Comparison of ENCODE assay signal across 21 mouse cellular contexts in genomic region chr9:72390321-72391077, GRCm38 (mm10). TPM values are rescaled to one million over a fixed set of nuclear protein-coding genes. Genes with fewer than 3 reads are reported as not detected.
A peak's percentile ranks its signal among the peaks of the same experiment; 100 is the strongest.
DNase-seq lines count a peak whose midpoint lies in the region; ATAC-seq lines count a peak whose summit lies in the region.
"Had no signal": no experiment of that assay in that cellular context is flagged by ENCODE, and none has a peak within 500 bp of the region (broad histone marks: within the 10 kb centered on the region; RNA-seq: fewer than 3 reads in every experiment).

No protein-coding gene starts in this region.

- no peaks in the 10 kb centered on the region for H3K27me3 ChIP-seq in neural tube, embryonic 13.5 days
- no peaks in the 10 kb centered on the region for H3K27me3 ChIP-seq in embryonic facial prominence, embryonic 15.5 days
- H3K27me3 ChIP-seq in forebrain, embryonic 11.5 days (ENCODE audit: control insufficient read depth, insufficient read depth, low read length), result no peaks in the 10 kb centered on the region
- H3K27me3 ChIP-seq: CH12.LX; embryonic facial prominence, embryonic 13.5 days; forebrain, embryonic 12.5 days; heart, embryonic 13.5 days; neural tube, embryonic 15.5 days; stomach, embryonic 15.5 days had no signal

- H3K4me2 ChIP-seq in neural tube, embryonic 13.5 days, result no peak overlapping the region
- no peak overlapping the region for H3K4me2 ChIP-seq in embryonic facial prominence, embryonic 15.5 days (replicated peaks)
- H3K4me2 ChIP-seq in forebrain, embryonic 11.5 days (ENCODE audit: low read depth, low read length, severe bottlenecking), result no peak overlapping the region
- H3K4me2 ChIP-seq: embryonic facial prominence, embryonic 13.5 days; forebrain, embryonic 12.5 days; heart, embryonic 13.5 days; stomach, embryonic 15.5 days had no signal

- H3K27ac ChIP-seq in neural tube, embryonic 13.5 days (replicated peaks), result 0 out of 2 replicates have a peak overlapping the region, but pooled peaks have one; percentile 10
- H3K27ac ChIP-seq in embryonic facial prominence, embryonic 15.5 days (replicated peaks), result no peak overlapping the region
- H3K27ac ChIP-seq in forebrain, embryonic 11.5 days (ENCODE audit: low read depth, low read length), result no peak overlapping the region
- H3K27ac ChIP-seq: embryonic facial prominence, embryonic 13.5 days; forebrain, embryonic 12.5 days; heart, embryonic 13.5 days; hindbrain, postnatal 0 days; neural tube, embryonic 15.5 days; stomach, embryonic 15.5 days had no signal

- no peak for DNase-seq in neural tube, embryonic 10.5 days (ENCODE audit: extremely low spot score, low spot score)
- DNase-seq in thymus, adult 18-20 months, result peak; percentile 90 to 95
- DNase-seq in forebrain, embryonic 11.5 days (ENCODE audit: low spot score), result no peak
- DNase-seq in frontal cortex, postnatal 10 days (ENCODE audit: low spot score in 2 of 2), result no peak
- DNase-seq: adrenal gland, adult 8-10 months; cerebellum, adult 18-20 months; kidney, adult 8-10 months; kidney, postnatal 25 days; layer of hippocampus, adult 9-11 months; lung, postnatal 14 days; spleen, adult 18-20 months had no signal

- H3K4me3 ChIP-seq in neural tube, embryonic 13.5 days, result no peak overlapping the region
- no peak overlapping the region for H3K4me3 ChIP-seq in embryonic facial prominence, embryonic 15.5 days (replicated peaks)
- no peak overlapping the region for H3K4me3 ChIP-seq in forebrain, embryonic 11.5 days (ENCODE audit: low read depth, low read length)
- H3K4me3 ChIP-seq: embryonic facial prominence, embryonic 13.5 days; forebrain, embryonic 12.5 days; heart, embryonic 13.5 days; neural tube, embryonic 15.5 days; stomach, embryonic 15.5 days had no signal

- H3K9me3 ChIP-seq in neural tube, embryonic 13.5 days, result no peaks in the 10 kb centered on the region
- no peaks in the 10 kb centered on the region for H3K9me3 ChIP-seq in embryonic facial prominence, embryonic 15.5 days (replicated peaks)
- no peaks in the 10 kb centered on the region for H3K9me3 ChIP-seq in forebrain, embryonic 11.5 days (ENCODE audit: control insufficient read depth, low read length)
- H3K9me3 ChIP-seq: embryonic facial prominence, embryonic 13.5 days; forebrain, embryonic 12.5 days; heart, embryonic 13.5 days; neural tube, embryonic 15.5 days; stomach, embryonic 15.5 days had no signal

- 81% methylated on average over 12 of the region's 12 CpGs for WGBS in neural tube, embryonic 13.5 days
- WGBS in embryonic facial prominence, embryonic 15.5 days, result 77% methylated on average over 12 of the region's 12 CpGs
- 90% methylated on average over 12 of the region's 12 CpGs for WGBS in forebrain, embryonic 11.5 days

- H3K36me3 ChIP-seq in neural tube, embryonic 13.5 days, result no peaks in the 10 kb centered on the region
- H3K36me3 ChIP-seq in embryonic facial prominence, embryonic 15.5 days, result no peaks in the 10 kb centered on the region
- no peaks in the 10 kb centered on the region for H3K36me3 ChIP-seq in forebrain, embryonic 11.5 days (ENCODE audit: control insufficient read depth, insufficient read depth, low read length)
- H3K36me3 ChIP-seq: embryonic facial prominence, embryonic 13.5 days; forebrain, embryonic 12.5 days; heart, embryonic 13.5 days; neural tube, embryonic 15.5 days; stomach, embryonic 15.5 days had no signal

- H3K4me1 ChIP-seq in neural tube, embryonic 13.5 days (replicated peaks), result peaks cover 18% of the 10 kb centered on the region
- H3K4me1 ChIP-seq in embryonic facial prominence, embryonic 15.5 days, result peaks cover 11% of the 10 kb centered on the region
- H3K4me1 ChIP-seq in forebrain, embryonic 11.5 days (replicated peaks; ENCODE audit: control insufficient read depth, insufficient read depth, low read length), result no peaks in the 10 kb centered on the region
- H3K4me1 ChIP-seq: stomach, embryonic 15.5 days had no signal

- H3K9ac ChIP-seq in neural tube, embryonic 13.5 days, result no peak overlapping the region
- no peak overlapping the region for H3K9ac ChIP-seq in embryonic facial prominence, embryonic 15.5 days
- no peak overlapping the region for H3K9ac ChIP-seq in forebrain, embryonic 11.5 days (ENCODE audit: low read length)
- H3K9ac ChIP-seq: embryonic facial prominence, embryonic 13.5 days; forebrain, embryonic 12.5 days; heart, embryonic 13.5 days; neural tube, embryonic 15.5 days; stomach, embryonic 15.5 days had no signal

- no peak for ATAC-seq in neural tube, embryonic 13.5 days (ENCODE audit: low read depth)
- 0 out of 2 replicates have a peak, but pooled peaks have one; percentile 57 for ATAC-seq in embryonic facial prominence, embryonic 15.5 days (ENCODE audit: insufficient number of reproducible peaks, low FRiP score, low TSS enrichment, low read depth)
- no peak for ATAC-seq in inflammation-experienced regulatory T-cells, adult 6 months
- ATAC-seq in forebrain, embryonic 11.5 days (replicated peaks; ENCODE audit: low FRiP score), result no peak
- ATAC-seq: hindbrain, postnatal 0 days had no signal

RNA-seq across cellular contexts. Expression of gene Mns1, which starts 47.3 kb away (rescaled TPM):
- 6.9 and 10.8 TPM in 2 replicates for polyA plus RNA-seq in neural tube, embryonic 13.5 days (2015; fragmentation: Nextera tagmentation; extraction: Ambion mirVana)
- polyA plus RNA-seq in embryonic facial prominence, embryonic 15.5 days (2015; fragmentation: Nextera tagmentation; extraction: Ambion mirVana), result 25.7 and 34.4 TPM in 2 replicates
- polyA plus RNA-seq in inflammation-experienced regulatory T-cells, adult 6 months (2017; shearing (Covaris generic)), result 10 to 100 TPM; 15.0 to 47.1 (median 15.9) TPM
- 48.6 and 51.7 TPM in 2 replicates for polyA plus RNA-seq in forebrain, embryonic 11.5 days (2014; fragmentation: Nextera tagmentation; extraction: Ambion mirVana)

Comparison
In these comparisons a context has a peak if more than half of its experiments do, and no peak if none do; other contexts are left out.
1. DNase-seq: peak in thymus, adult 18-20 months (2 of 2); none in neural tube, embryonic 10.5 days (single experiment), forebrain, embryonic 11.5 days (single experiment) and frontal cortex, postnatal 10 days (0 of 2).